Mouse (Mus musculus): ENCODE measurements at regions not wholly inside any gene's neighbourhood (a gene's known extent, or its start where the extent isn't known, plus 50 kb on each side); places are given as distances from the start of the nearest gene placed in this dataset.
"Not testable (repeated sequence)": the region's sequence is repeated elsewhere in the genome, so short reads cannot be mapped to it uniquely, and the experiment has no call there.

GRCm38 (mm10) chr8:113916649-113917048 lies 68.1 kb upstream of the Adamts18 start:
- peak; percentile 59 for DNase-seq (ENCODE audit: low spot score)

GRCm38 (mm10) chr8:113917197-113917596 lies 68.7 kb upstream of the Adamts18 start:
- DNase-seq (ENCODE audit: low spot score), result peak; percentile 82

GRCm38 (mm10) chr8:113920306-113920705 lies 71.8 kb upstream of the Adamts18 start:
- no peak for DNase-seq (ENCODE audit: low spot score)

GRCm38 (mm10) chr8:113923381-113923780 lies 74.8 kb upstream of the Adamts18 start:
- no peak for DNase-seq (ENCODE audit: low spot score)

GRCm38 (mm10) chr8:113953721-113954120 lies 105.2 kb upstream of the Adamts18 start:
- DNase-seq (ENCODE audit: low spot score), result no peak

GRCm38 (mm10) chr8:113956439-113957043 lies 108.0 kb upstream of the Adamts18 start:
- no peak for DNase-seq (ENCODE audit: low spot score)

- no peak for DNase-seq (ENCODE audit: low spot score)
Measured at GRCm38 (mm10) chr8:113957821-113958220, 109.3 kb upstream of the Adamts18 start.

- no peak for DNase-seq (ENCODE audit: low spot score)
Measured at GRCm38 (mm10) chr8:113975810-113976209, 127.3 kb upstream of the Adamts18 start.

GRCm38 (mm10) chr8:113976626-113977025 lies 128.1 kb upstream of the Adamts18 start:
- DNase-seq (ENCODE audit: low spot score), result no peak

GRCm38 (mm10) chr8:113977072-113977471 lies 128.5 kb upstream of the Adamts18 start:
- DNase-seq (ENCODE audit: low spot score), result no peak

GRCm38 (mm10) chr8:113978946-113979345 lies 130.4 kb upstream of the Adamts18 start:
- DNase-seq (ENCODE audit: low spot score), result peak; percentile 66

GRCm38 (mm10) chr8:113979837-113980236 lies 131.3 kb upstream of the Adamts18 start:
- DNase-seq (ENCODE audit: low spot score), result peak; percentile 50

GRCm38 (mm10) chr8:113981339-113981738 lies 132.8 kb upstream of the Adamts18 start:
- no peak for DNase-seq (ENCODE audit: low spot score)

GRCm38 (mm10) chr8:113984845-113985244 lies 136.3 kb upstream of the Adamts18 start:
- DNase-seq (ENCODE audit: low spot score), result peak; percentile 78

GRCm38 (mm10) chr8:113985471-113985870 lies 136.9 kb upstream of the Adamts18 start:
- no peak for DNase-seq (ENCODE audit: low spot score)

GRCm38 (mm10) chr8:113985948-113986347 lies 137.4 kb upstream of the Adamts18 start:
- DNase-seq (ENCODE audit: low spot score), result no peak

- no peak for DNase-seq (ENCODE audit: low spot score)
Measured at GRCm38 (mm10) chr8:113990718-113991117, 142.2 kb upstream of the Adamts18 start.

GRCm38 (mm10) chr8:113998881-113999280 lies 134.5 kb upstream of the Nudt7 start:
- DNase-seq (ENCODE audit: low spot score), result no peak

- DNase-seq (ENCODE audit: low spot score), result no peak
Measured at GRCm38 (mm10) chr8:114001674-114002073, 131.7 kb upstream of the Nudt7 start.

- DNase-seq (ENCODE audit: low spot score), result no peak
Measured at GRCm38 (mm10) chr8:114004436-114004835, 128.9 kb upstream of the Nudt7 start.

GRCm38 (mm10) chr8:114006587-114006986 lies 126.8 kb upstream of the Nudt7 start:
- no peak for DNase-seq (ENCODE audit: low spot score)

GRCm38 (mm10) chr8:114007103-114007502 lies 126.3 kb upstream of the Nudt7 start:
- DNase-seq (ENCODE audit: low spot score), result no peak

GRCm38 (mm10) chr8:114018364-114018763 lies 115.0 kb upstream of the Nudt7 start:
- DNase-seq (ENCODE audit: low spot score), result no peak

- DNase-seq (ENCODE audit: low spot score), result not testable (repeated sequence)
Measured at GRCm38 (mm10) chr8:114030141-114030540, 103.2 kb upstream of the Nudt7 start.

Measured in retina, embryonic 14.5 days (tissue).